Mouse (Mus musculus) liver, adult 2 months (tissue): ENCODE results near the gene Ephb2.

Source experiments
- CTCF ChIP-seq: fragments of 200-500 bp; IDR thresholded peaks from 2 replicates; pipeline ENCODE4 v1.5.1; 2011; ENCODE audit warnings: low read depth, low read length, control low read depth
- POLR2A ChIP-seq: fragments of 200-500 bp; IDR thresholded peaks from 2 replicates; pipeline ENCODE4 v1.6.1; 2011; ENCODE audit warnings: low read length, control low read depth; ENCODE audit not compliant: insufficient read depth; ENCODE audit errors: extremely low read depth

DNA sequence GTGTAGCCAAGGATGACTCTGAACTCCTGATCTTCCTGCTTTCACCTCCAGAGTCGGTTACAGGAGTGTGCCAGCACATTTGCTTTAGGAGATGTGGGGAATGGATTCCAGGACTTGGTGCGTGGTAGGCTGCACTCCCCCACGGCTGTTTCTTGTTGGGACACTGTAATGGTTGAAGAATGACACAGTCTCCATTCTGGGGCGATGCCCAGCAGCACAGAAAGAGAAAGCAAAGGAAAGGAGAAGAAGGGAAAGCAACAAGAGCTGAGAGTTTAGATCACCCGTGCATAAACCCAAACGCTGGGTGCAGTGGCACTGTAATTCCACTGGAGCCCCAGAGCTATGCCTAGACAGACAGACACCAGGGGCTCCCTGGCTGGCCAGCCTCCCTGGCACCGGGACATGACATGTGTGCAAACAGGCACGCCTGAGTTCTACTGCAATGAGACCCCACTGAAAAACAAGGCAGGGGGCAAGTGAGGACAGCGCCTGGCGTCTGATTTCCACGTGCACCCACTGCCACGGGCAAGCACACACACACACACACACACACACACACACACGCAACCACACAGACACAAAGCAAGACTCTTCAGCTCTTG is 104.7 kb downstream of the Ephb2 start:
- TF ChIP-seq POLR2A (no peak), CTCF (no peak)
